Mouse (Mus musculus) hematopoietic stem cell, adult 5-6 weeks (primary cell): ENCODE results near the gene Tmem33. TPM values are rescaled to one million over a fixed set of nuclear protein-coding genes. Genes with fewer than 3 reads are reported as not detected.
A peak's percentile ranks its signal among the peaks of the same experiment; 100 is the strongest.

Experiments used
- ATAC-seq, 2 experiments: fragments of 125-278 bp in 1 of 2; replicated peaks in 1 of 2; 2 replicates each; pipeline ENCODE4 v1.8.0; 2016 to 2017; ENCODE audit warnings: inconsistent platforms in 2 of 2, mild to moderate bottlenecking in 2 of 2, moderate number of reproducible peaks in 2 of 2, low read depth in 1 of 2, moderate TSS enrichment in 1 of 2; ENCODE audit not compliant: low FRiP score in 2 of 2, poor library complexity in 2 of 2, severe bottlenecking in 2 of 2, insufficient read depth in 1 of 2, low TSS enrichment in 1 of 2
- total RNA-seq: library from RNA; stranded (forward); fragments of 172-1452, 232-1000 nt; gene quantifications from 2 replicates; pipeline ENCODE4 v1.2.3, GENCODE M21; 2017

Gene Tmem33
- total RNA-seq = 46.1 and 67.7 TPM in 2 replicates

DNA sequence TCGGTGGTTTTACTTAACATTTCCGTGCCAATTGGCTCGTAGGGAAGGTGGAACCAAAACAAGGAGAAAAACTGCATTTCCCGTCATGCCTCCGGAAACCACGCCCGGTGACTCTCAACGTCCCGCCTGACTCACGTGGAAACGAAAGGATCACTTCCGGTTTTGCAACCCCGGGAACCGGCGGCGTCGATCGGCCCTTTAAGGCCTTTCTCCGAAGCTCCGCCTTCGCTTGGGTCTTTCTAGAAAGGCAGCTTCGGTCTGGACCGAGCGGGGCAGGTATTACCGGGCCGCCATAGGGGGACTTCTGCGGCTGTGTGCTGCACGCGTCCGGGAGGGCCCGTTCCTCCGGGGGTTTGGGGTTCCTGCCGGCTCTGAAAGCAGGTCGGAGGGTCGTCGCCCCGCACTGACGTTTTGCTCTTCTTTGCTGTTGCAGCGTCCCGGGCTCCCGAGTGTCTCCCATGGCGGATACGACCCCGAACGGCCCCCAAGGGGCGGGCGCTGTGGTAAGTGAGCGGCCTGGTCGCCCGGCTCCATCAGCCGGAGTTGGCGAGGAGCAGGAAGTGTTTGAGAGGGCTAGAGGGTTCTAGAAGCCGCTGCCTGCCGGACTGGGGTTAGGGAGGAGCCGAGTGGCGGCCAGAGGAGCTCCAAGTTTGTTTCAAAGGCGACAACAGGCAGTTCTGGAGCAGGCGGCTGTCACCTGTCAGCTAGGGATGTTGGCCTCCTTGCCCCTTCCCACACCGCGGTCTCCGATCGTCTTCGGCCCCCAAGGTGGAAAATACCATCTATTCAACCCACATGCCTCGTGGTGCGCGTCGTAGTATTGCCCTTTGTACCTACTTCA, at the start of gene Tmem33:
Gene Tmem33 (plus strand): TSS at position 35 of the 841 bp plus-strand sequence.
- ATAC-seq = peak; percentile 87 to 93

DNA sequence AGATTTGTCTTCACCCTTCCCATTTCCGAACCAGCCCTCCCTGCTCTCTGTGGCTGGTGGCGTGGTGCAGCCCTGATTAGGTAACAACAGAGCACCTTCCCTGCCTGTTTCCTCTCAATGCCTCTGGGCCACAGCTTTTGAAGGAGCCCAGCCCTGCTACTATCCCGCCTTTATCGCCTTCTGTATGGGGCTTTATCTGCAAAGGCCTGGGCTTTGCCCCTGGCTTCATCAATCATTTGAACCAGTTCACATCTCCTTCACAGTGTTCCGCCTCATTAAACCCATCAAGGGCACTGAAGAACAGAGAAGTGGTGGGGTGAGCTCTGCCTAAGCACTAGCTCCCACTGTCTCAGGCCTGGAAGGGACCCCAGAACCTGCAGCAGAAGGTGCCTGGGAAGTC, 47.2 kb upstream of the Tmem33 start:
- ATAC-seq = no peak

DNA sequence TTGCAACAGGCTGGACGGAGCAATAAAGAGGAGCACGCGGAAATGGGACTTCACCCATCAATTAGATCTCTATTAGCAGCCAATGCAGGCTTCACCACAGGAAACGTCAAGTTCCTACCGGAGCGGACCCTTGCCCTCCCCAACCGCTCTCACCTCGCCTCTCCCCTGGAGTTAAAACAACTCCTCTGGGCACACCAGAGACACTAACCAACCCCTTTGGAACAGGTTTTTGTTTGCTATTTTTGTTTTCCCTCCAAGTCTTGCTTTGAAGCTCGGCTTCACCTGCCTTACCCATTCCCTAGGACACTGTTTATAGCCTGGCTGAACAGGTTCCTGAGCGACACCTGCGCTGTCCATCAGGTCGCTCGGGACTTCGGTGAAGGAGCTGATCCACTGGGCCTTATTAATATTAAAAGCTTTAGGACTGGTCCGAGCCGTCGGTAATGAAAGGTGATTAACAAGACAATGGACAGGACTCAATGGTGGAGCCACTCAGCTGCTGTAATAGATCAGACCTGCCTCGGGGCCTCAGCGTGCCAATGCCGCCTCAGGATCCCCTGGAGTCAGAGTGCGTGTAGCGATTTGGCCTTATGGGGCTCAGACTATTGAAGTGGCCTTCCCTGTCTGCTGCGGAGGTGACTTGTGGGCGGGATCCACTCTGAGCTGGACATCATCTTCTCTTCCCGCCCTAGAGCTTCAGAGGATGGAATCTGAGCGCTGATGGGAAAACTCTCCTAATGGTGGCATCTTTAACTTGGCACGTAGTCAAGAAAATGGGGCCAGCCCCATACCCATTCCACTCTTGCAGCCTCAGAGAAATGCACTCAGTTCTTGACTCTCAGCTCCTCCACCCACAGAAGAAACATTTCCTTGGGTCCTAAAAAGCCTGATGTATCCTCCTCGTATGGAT, 45.0 kb upstream of the Tmem33 start:
- ATAC-seq = no peak

DNA sequence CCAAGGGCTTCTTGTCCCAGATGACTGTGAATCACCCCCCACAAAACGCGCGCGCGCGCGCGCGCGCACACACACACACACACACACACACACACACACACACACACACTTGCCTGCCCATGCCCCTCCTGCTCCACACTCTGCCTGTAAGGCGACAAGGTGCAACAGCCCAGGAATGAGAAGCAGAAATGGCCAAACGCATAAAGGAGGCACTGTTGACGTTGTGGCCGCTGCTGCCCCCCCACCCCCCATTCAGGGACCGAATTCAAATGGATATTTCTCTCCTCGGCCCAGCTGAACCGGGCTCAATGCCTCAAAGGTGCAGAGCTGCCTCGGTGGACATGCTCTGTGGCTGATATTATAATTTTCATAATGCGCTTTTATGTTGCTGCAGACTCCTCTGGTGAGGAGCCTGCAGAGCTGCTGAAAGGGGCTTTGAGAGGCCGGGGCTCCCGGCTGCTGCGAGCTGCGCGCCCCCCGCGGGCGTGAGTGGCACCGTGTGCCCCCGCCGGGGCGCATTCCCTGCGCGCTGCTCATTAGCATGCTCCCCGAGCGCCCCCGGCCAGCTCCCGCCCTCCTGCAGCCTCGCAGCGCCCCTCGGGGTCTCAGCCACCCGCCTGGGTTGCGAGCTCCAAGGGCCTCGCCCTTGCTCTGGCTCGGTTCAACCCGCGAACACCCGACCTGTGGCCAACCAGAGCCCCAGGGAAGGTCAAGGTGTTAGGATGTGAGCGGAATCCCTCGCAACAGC, 44.2 kb upstream of the Tmem33 start:
- ATAC-seq = no peak

DNA sequence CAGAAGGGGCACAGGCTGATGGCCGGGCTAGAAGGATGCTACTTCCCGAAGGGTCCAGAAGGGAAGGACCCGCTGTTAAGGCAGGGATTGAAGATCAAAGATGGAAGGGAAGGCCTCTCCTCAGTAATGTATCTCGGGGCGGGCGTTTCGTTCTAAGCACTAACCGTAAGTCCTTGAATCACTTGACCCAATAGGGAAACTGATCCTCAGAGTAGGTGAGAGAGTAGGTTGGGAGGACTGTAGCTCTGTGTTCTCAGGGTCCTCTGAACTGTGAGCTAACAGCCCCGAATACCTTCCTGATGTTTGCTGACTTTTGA, 43.6 kb upstream of the Tmem33 start:
- ATAC-seq = no peak

DNA sequence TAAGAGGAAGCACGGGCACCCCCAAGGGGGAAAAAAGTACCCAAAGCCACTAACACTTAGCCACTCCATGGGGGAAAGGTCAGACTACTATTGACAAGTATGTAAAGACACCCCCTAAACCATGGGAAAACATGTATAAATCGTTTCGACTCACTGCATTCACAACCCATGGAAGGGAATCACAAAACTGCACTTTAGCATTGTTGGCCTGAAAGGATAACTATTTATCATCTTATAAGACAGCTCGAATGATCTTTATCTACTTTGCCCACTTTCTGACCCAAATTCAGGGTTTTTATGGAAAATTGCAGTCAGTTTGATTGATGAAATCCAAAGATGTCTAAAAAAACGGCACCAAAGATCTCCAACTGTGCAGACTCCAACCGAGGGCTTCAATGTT, 38.5 kb upstream of the Tmem33 start:
- no peak for ATAC-seq

DNA sequence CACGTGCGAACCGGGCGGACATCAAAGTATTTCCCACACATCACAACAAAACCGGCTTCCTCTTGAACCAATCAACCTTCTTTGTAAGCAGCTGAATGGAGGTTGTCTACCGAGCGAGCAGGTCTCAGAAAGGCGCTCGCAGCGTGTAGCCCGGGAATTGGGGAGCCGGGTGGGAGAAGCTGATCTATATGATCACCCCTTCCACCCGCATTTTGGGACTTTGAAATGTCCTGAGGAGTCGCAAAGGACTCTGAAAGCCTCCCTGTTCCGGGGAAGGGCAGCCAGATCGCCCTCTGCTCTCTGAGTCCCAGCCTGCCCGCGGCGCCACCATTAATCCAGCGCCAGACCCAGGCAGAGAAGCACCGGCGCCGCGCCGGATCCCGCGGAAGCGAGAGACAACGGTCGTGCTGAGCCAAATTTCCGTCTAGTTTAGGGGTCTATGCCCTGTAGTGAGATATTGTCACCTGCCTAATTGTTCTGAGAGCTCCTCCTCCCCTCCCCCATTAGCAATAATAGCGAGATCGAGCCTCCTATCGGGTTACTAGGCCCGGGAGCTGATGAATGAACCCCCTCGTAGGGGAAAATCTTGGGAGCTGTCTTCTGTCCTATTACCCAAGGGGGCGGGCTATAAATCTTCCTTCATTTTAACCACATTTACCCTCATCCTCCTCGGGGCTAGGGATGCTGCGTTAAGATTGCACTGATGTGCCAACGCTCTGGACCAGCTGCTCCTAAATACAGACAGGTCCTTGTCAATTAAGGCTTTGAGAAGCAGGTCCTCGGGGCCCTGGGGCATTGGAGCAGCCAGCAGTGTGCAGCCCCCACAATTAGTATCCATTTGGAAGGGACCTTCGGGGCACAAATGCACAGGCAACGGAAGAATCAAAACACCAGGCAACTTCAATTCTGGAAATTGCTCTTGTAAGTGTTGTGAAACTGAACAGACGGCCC, 37.6 kb upstream of the Tmem33 start:
- ATAC-seq = no peak; a peak in 1 of 4 replicates

DNA sequence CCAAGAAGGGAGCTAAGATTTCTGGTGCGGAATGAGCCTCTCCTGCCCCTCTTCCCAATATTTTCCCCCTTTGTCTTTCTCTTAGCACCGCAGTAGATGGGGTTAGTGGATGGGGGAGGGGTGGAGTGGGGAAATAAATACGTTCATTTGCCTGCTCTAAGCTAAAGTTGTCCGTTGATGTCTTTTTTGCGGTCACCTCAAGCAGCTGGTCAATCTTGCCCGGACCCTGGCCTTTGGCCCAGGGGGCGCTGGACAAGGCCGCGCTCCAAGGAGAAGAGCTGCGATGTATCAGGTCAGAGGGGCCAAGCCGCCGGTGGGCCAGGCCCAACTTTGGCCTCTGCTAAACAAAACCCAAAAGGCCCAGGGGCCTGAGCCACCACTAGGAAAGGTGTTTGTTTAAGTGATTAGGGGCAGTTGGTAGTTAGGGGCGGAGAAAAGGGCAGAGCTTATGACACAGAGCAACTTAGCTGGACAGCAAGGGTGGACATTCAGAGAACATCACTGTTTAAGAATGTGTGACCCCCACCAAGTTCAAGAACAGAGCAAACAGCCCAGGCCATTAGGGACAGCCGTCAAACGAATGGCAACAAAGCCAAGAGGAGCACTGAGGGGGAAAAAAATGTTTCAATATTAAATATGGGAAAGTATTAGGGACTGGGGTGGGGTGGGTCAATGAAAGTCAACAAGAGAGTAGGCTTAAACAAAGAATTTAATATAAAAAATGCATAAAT, 36.8 kb upstream of the Tmem33 start:
- no peak for ATAC-seq

DNA sequence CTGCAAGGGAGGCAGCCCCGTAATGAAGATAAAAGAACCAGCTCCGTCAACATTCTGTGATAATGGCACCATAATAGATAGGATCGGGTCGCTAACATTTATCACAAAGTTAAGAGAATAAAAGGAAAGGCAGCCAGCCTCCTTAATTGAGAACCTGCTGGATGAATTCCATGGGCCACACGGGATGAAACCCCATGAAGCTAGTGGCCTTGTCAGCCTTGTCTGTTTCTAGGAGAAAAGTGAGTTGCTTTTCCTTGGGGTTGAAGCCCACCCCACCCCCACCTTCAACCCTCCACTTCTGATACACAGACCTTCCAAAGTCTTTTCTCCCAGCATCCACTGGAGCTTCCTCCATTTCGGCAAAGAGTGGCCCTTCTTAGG, 36.3 kb upstream of the Tmem33 start:
- no peak for ATAC-seq

DNA sequence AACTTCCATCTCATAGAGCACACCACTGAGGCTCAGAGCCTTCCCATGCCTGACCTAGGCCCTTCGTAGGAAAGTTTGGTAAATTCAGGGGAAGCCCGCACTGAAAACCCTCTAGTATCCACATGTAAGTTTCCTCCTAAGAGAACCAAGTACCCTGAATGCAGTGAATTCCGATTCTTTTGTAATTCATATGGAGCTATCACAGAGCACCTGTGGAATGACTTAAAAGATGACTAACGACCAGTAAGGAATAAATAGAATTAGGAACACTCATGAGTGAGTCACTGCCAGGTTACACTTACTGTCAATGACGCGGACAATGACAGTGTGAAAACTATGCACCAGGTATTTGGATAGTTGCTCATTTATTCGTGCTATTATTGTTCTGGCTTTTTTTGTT, 34.6 kb upstream of the Tmem33 start:
- no peak for ATAC-seq

DNA sequence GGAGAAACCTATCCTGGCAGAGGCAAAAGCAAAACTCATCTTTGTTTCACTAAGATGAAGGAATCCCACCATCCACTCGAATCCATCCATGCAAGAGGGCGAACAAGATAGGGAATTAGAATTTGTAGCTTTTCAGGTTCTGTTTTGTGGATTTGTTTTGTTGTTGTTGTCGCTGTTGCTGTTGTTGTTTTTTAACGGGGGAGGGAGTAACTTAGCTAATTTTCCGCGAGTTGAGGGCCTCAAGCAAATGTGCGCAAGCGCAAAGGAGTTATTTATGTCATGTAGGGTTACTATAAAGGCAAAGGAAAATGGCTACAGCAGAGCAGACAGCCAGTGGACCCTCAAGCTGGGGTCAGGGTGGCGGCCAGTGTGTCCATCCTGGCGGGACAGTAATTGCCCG, 33.1 kb upstream of the Tmem33 start:
- ATAC-seq = no peak

DNA sequence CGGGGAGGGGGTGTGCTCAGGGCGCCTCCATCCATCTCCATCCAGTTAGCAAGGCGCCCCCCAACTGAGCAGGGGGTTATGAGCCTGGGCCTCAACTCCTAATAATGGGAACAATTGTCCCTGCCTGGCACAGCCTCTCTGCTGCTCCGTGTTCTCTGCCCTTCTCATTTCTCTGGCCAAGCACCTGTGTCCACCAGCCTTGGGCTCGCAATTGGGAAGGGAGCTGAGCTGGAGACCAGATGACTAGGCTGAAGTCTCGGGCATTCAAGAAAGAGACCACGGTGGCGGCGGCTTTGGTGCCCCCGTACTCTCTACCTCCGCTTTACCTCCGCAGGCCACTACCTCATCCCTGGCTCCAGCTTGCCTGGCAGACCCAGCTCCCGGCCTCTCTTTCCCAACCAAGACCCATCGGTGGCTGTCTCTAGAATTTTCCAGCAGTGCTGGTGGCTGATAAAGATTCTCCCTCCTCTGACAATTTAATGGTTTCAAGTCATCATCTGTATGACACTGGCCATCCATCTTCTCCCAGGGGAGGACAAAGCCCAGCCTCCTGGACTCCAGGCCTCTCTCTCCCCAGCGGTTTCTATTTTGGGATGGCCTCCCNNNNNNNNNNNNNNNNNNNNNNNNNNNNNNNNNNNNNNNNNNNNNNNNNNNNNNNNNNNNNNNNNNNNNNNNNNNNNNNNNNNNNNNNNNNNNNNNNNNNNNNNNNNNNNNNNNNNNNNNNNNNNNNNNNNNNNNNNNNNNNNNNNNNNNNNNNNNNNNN, 32.5 kb upstream of the Tmem33 start:
- no peak for ATAC-seq

DNA sequence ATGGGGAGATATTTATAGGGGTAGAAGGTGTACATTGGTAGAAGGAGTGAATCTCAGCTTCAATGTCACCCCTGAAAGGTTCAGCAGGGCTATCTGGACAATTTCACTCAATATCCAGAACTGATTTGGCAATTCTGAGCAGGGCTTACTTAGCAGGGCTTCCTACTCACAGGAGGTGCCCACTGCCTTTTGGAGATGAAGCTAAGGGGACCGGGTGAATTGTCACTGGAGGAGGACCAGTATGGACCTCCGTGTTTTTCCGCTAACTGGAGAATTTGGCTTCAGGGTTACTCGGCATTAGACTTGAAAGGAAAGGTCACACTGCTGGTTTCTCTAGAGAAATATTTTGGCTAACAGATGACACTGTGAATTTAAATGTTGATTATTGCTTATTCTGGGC, 25.7 kb upstream of the Tmem33 start:
- ATAC-seq = no peak

DNA sequence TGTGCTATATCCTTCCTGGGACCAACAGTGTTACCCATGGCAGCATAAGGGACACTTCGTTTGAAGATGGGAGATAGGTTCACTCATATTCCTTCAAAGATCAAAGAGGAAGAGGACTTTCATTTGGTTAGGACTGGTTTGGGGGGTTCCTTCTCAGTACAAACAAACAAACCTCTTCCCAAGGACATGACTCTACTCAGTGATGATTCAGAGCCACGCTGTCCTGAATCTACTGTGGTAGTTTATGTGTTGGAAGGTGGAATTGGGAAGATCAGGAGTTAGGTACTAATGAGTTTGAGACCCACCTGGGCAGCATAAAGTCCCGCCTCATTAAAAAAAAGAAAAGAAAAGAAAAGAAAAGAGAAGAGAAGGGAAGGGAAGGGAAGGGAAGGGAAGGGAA, 24.9 kb upstream of the Tmem33 start:
- ATAC-seq = no peak

DNA sequence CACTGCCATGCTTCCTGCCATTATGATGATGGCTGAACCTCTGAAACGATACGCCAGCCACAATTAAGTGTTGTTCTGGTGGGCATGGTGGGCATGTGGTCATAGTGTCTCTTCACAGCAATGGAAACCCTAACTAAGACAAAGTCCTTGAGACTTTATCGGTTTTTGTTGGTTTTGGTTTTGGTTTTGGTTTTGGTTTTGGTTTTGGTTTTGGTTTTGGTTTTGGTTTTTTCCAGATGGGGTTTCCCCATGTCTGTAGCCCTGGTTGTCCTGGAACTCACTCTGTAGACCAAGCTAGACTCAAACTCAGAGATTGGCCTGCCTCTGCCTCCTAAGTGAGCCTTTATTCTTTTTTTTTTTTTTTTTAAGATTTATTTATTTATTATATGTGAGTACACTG, 23.8 kb upstream of the Tmem33 start:
- ATAC-seq = no peak

DNA sequence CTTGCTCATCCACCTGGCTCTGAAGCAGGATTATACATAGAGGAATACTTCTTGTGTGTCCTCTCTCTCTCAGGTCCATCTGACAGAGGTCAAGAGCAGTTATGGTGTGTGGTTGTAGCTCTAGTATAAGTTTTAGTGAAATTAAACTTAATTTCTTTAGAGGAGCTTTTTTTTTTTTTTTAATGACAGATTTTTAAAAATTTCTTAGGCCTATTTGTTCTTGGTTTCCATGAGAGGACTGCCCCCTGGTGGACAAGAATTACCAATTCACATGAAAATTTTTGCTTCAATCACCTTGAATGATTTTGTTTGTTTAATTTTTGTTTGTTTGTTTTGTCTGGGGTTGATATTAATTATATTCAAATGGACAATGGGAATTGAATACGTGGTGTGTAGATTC, 22.1 kb upstream of the Tmem33 start:
- no peak for ATAC-seq
